Mouse (Mus musculus): ENCODE data around the gene Gtf2f2.

The Gtf2f2 gene

DNA sequence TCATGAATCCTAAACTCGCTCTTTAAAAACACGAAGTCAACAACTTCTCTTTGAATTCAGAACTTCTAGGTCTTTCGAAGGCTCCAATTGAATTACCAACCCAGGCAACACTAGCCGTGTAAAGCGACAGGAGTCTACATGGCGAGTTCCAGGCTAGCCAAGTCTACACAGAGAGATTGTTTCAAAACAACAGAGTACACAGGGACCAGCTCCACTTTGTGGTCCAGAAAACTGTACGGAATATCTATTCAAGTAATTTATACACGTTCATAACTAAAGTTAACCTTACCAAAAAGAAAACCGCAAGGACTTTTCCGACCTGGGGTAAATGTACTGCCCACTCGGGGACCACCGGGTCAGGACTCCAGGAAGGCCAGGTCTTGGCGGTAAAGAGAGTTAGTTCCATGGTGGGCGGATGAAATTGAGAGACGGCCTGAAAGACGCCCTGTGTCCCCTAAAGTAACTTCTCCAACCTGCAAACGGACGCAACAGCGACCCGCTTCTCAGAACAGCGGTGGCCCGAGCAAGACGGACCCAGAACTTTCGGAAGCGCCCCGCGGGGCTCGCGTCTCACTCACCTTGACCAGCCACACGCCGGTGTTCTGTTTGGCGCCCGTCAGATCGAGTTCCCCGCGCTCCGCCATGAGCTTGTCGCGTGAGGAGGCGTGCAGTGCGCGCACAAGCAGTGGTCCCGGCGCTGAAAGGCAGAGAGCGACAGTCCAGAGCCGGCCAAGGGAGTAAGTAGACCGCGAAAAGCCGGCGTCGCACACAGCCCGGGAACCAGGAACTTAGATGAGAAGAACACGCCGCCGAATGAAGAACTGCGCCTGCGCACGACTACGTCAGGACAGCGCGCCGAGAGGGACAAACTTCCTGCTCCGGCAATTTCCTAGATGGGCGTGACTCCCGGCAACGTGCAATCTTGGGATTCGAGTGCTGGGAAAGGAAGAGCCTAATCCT lies at the start of gene Gtf2f2:
Gene Gtf2f2, minus strand, starts transcription at position 764 of the 960 bp plus-strand sequence.
- DNase-seq = peak; percentile 94

DNA sequence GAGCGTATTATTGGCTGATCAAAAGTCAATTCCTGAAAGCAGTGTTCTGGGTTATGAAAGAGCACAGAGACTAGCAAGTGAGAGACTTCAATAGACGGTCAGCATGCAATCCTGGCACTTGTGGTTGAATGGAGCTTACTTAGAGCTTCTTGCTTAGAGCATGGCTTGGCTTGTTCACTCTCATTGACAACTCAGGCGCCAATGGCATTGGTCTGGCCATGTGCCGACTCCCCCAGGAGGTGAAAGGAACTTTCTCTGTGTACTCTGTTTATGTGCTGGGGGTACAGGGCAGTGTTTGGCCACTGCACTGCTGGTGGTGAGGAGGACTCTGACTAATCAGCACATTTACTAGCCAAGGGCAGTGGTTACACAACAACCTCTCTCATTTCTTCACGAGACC lies 48.8 kb upstream of the Gtf2f2 start:
- no peak for DNase-seq

DNA sequence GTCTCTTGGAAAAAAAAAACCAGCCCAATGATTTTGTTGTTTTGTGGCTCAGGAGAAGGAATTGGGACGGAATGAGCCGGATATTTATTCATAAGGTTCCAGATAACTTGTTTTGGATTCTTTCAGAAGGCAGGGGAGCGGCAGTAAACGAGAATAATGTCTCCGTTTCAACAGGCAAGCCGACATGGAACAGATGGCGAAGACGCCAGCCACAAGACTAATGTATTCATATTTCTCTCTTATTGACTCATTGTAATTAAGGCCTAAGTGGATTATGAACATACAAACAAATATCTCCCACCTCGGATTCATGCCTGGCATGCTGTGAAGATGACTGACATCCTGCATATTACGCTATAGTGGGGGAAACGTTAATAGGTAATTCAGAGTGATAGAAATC lies 43.1 kb upstream of the Gtf2f2 start:
- no peak for DNase-seq

DNA sequence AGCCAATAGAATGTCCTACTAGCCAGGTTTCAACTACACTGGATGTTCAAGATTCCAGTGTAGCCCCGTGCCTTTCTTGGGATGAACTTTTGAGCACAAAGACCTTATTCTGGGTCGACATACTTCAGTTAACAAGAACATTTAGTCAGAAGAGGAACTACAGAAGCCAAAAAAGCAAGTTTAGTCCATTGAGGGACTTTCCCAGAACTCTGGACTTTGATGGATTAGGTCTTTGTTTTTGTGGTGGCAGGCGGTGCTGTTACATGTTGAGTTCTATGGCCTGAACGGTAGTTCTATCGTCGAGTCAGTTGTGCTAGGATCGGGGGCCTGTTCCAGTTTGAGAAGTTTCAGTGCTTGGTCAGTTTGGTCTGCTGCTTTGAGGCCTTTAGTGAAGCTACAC lies 41.3 kb upstream of the Gtf2f2 start:
- DNase-seq = no peak

DNA sequence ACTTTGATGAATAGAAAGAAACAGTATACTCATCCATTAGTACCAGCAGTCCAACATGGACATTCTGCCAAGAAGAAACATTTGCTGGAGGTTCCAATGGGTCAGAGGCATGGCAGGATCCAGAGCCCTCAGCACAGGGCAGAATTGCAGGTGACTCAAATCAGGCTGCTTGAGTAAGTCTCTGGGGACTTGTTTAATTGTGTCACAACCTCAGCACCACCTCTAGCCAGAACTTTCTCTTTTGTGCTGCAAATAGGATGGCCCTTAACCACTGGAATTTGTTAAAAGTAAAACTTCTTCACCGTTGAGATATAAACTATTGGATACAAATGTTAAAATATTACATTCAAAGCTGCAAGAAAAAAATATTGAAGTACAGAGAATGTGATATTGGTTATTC lies 35.1 kb upstream of the Gtf2f2 start:
- DNase-seq = no peak

DNA sequence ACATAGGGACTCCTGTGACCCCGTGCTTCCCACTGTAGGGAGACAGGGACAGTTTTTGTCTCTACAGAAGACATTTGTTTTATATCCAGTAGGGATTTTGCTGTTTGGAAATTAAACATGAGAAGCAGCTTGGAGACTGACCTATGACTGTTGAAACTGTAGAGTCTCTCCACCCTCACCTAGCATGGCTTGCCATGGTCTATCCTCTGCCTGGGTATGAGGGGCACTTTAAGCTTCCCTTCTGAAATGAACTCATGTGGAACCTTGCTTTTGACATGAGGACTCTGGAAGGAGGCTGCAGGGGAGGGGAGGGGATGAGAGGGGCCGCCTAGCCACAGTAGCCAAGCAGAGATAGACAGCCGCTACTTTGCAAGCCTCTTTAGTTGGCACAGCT lies 33.5 kb upstream of the Gtf2f2 start:
- no peak for DNase-seq

DNA sequence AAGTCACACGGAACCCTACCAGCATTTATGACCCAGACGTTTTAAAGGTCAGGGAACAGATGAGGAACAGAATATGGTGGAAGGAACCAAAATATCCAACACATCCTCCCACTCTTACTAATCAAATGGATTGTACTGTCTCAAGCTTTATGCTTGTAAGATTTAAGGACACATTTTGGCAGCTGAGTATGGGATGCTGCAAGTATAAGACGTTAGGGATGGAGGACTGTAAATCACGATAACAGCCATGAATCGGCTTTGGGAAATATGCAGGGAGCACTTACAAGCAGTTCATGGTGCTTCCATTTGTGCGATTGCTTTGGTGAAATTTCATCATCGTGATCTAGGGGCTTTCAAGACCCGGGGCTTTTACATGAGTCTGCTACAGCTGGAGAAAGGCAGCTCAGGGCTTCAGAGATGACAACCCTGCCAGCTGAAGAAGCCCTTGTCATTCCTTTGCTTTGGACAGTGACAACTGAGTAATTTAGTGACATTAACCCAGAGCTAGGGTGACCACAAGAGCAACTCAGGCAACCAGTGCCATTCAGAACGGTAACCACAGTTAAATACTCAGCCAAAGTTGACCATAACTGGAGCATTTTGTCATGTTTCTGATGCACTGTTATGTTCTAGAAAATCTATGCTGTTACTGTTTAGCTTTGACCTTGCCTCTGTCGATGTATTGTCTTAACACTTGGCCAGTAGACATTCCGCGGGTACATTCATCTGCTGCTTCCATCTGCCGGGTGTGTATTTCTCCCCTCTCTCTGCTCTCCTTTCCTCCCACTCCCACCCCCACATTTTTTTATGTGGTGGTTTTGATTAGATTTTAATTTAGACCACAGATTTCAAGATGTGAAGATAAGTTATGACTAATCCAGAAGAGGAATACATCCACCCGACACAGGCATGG lies 32.8 kb upstream of the Gtf2f2 start:
- DNase-seq = no peak

DNA sequence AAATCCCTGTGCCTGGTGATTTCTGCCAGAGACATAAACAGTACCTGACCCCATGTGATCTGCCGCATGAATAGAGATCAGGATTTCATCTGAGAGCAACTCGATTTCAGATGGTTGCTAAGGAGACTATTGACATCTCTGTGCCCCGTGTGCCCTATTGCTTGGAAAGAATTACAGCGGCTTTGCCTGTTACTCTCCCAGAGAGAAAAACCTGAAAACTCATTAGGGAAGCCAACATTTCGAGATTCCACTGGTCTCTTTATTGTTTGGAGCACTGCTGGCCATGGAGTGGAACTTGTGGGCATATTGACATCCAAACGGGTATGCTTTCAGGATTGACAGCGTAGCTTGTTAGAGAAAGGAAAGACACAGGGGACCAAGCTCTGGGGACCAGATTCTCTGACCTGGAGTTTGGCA lies 22.6 kb upstream of the Gtf2f2 start:
- DNase-seq = no peak

DNA sequence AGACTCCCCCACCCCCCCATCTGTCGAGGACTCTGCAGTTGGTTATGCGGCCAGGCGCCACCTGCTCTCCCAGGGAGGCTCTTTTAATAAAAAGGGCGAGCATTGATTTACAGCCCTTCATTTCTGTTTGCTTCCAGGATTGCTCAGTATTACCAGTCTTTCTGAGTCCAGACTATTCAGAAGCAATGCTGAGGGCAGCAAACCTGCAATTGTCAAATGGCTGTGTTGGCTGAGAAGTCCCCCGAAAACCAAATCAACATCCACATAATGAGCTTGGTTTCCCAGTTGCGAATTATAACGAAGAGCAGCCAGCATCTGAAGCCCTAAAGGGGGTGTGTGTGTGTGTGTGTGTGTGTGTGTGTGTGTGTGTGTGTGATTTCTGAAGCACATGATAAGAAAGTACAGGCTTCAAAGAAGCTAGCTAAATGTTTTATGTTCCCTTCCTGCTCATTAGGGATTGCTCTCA lies 22.0 kb upstream of the Gtf2f2 start:
- no peak for DNase-seq

DNA sequence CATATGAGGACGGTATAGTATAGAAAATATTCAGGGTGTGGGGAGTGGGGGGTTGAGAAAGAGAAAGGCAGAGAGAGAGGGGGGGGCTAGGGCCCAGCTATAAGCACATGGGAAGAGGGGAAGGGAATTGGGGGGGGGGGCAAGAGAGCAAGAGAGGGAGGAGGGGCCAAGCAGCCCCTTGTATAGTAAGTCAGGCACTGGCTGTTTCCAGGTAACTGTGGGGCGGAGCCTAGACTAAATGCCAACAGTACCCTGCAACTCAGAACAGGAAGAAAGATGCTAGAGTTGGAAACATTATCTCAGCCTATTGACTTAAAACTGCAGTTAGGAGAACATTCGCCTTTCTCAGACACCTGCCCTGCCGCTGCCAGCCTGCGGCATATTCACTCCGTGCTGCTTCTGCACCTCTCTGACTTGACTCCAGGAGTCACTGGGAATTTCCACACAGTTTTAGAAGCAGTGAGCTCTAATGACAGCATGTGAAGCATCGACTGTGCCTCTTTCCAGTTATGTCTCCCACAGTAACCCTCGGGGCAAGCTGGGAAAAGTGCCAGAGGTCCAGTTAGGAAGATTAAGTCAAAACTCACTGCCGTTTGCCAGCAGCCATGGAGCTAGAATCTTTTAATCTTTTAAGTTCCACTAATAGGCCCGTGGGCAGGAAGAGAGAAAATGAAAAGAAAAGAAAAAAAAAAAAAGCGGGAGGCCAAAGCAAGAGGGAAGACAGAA lies 20.6 kb upstream of the Gtf2f2 start:
- DNase-seq = peak; percentile 9

DNA sequence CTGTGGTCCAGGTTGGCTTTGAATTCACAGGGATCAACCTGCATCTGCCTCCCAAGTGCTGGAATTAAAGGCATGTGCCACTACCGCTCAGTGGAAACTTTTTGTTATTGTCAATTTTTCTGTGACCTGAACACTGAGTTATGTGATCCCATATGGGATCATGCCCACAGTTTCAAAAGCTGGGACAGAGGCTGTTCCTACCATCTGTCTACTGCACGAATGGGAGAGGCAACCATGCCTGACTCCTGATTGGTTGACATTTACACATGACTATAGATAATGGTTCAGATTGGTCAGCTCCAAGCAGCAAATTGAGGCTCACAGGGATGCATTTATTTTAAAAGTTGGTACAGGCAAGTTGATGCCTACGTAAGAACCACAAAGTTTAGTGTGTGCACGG lies 14.0 kb upstream of the Gtf2f2 start:
- no peak for DNase-seq

DNA sequence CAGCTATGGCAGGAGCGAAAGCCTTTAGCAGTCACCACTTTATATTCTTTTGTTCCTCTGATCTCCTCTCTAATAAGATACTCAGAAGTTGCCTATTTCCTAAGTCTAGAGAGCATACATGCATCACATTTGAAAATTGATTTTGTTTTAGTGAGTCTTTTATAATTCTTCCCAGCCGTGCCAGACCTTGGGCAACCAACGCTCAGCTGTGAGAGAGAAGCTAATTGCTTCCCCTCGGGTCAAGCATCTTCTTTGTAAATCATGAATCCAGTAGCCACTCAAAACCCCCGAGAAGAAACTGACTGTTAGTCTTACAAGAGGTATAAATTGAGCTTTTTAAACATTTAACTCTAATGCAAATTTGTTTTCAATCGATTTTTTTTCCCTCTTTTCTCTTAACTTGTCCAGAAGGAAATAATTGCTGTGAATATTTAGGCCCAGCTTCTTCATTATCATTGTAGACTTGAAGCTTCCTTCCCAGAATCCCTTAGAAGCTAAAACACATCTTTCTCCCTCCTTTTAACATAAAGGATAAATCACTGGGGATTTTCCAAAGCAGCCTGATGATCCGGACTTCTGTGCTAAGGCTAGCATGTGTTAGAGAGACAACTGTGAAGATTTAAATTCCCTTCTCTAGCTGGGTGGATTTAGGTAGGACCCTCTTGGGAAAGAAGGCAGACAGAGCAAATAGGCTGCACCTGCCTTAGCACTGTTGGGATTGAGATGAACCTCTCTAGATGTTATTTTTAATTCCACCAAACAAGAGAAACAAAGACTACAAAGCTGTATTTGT lies 10.5 kb upstream of the Gtf2f2 start:
- no peak for DNase-seq

DNA sequence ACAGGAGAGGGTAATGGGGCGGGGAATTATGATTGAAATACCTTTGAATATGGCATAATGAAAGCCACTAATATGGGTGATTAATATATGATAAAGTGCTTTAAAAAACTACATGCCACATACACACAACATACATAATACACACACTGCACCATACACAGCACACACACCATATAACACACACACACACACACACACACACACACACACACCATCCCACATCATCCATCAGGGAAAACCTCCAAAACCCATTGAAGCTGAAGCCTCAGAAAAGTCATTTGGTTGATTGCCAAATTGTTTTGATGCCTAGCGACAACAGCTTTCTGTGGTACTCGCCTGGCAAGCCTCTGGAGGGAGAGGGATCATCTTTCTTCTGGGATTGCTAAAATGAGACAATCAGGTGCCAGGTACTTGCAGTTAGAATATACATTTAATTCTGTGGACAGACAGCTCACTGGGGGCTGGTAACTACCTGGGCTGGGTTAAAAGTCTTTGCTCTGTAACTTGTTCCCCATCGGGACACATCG lies 9.7 kb upstream of the Gtf2f2 start:
- DNase-seq = no peak

DNA sequence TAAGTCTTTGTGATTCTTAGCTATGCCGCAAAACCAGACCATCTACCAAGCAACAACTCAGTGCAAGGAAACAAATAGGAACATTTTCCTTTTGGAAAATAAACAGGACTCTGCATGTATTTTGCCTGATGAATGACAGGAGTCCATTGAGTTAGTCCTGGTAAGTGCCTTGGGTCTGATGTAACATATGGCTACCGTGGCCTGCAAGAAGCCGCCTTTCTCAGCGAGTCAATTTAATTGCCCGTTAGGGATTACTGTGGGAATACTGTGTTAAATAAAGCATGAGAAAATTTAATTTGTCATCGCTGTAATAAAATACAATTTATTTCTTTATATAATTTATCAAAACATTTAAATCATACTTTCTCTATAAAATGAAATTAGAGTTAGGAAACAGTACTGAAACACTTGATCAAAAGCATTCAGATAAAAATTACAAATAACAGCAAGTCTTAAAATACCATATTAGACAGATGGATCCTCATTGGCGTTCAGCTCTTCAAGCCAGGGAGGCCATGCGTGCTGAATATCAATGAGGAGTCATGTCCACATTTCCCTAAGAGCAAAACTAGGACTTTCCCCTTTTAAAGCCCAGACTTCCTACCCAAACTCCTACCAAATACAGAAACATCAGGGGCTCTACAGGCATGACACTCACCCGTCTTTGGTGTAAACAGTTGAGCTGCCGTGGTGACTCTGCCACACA lies 7.3 kb upstream of the Gtf2f2 start:
- no peak for DNase-seq

DNA sequence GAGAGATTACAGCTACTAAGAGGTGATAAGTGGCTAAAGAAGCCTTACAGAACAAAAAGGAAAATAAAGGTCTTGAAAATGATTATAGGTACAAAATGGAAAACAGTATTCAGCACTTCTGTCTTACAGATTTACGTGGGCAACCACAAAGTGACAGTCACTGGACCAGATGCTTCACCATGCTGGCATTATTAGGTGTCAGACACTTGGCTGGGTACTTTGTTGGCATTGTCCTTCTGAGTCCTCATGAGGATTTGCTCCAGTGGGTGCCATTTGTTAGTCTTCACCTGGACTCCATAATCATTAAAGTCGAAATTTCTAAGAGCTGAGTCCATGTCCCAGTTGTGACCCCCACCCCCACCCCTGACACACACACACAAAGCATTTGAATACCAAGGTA lies 3.7 kb upstream of the Gtf2f2 start:
- no peak for DNase-seq

DNA sequence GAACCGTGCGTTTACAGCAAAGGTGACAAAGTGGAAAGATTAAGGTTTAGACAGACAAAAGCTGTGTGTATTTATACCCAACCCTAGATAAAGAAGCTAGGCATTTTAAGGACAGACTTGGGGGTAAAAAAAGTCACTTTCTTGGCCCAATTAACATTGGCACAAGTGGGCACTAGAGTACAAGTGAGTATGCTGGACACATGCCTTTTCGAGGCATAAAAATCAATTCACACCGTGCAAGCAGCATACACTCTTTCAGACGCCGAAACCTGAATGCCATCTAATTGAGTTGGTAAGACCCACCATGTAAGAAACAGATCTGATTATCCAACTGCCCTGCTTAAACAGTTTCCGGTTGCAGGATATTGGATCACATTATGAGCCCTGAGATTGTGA lies 395 bp upstream of the Gtf2f2 start:
- no peak for DNase-seq

DNA sequence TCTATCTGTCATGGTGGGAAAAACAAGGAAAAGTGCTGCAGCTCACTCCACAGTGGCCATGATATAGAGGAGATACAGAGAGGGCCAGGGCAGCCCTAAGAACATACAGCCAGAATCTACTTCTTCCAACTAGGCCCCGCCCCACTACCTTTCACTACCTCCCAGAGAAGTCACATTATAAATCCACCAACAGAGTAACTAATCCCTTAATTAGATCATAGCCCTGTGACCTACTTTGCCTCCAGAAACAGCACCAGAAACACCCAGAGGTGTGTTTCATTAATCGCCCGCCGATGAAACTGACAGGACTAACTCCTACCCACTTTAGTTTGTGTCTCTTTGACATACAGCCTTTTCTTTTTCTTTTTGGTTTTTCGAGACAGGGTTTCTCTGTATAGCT lies 1.5 kb downstream of the Gtf2f2 start:
- no peak for DNase-seq

DNA sequence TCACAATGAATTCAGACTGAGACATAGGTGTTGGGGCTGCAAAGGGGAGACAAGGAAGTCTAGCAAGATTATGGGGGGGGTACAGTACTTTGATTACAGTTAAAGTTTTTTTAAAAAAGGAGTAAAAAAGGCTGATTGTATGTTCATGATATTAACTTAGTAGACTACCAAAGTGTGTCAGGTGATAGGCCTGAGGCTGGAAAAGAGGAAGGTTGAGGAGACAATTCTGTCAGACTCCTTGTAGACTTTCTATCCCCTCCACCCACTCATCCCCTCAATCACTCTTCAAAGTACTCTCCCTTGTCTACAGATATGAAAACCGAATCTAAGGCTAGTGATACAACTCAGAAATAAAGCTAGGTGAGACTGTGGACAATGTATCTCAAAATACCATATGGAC lies 2.5 kb downstream of the Gtf2f2 start:
- no peak for DNase-seq

DNA sequence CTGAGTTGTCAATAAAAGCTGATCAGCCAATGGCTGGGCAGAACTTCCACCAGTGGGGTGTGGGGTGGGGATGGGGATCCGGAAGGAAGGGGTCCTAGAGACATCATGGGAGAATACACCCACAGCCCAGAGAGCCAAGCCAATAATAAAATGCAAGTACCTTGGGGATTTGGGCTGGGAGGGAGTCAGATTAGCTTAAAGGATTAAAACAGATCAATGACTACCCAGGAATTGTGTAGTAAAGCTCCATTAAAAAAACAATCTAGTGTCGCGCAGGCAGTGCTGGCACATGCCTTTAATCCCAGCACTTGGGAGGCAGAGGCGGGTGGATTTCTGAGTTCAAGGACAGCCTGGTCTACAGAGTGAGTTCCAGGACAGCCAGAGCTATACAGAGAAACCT lies 5.7 kb downstream of the Gtf2f2 start:
- DNase-seq = no peak

DNA sequence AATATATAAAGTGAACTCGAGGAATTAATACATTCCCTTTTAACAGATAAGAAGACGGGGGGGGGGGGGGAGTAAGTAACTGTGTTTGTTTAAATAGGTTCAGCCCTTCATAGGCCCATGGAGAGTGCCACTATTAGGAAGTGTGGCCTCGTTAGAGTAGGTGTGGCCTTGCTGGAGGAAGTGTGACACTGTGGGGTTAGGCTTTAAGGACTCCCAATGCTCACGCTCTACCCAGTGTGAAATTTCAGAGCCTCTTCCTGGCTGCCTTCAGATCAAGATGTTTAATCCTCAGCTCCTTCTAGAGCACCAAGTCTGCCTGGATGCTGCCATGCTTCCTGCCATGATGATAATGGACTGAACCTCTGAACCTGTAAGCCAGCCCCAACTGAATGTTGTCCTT lies 8.9 kb downstream of the Gtf2f2 start:
- DNase-seq = no peak

DNA sequence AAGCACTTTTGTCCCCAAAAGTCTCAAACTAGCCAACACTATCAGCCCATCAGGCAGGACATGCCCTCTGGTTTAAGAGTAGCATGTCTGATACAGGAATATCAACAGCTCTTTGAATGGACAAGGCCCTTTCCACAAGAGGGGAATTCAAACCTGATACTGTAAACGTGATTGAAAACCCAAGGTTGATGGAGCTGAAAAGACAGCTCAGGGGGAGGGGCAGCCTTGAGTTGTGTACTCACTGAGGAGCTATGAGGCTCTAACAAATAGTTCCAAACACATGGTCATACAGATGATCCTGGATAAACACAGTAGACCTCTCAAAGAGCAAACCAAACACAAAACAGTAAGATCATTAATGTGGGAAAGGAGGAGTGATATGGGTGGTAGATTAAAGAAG lies 12.6 kb downstream of the Gtf2f2 start:
- DNase-seq = no peak
